Mouse (Mus musculus): ENCODE results near the gene Arpc1b.
"Not testable (repeated sequence)": the region's sequence is repeated elsewhere in the genome, so short reads cannot be mapped to it uniquely, and the experiment has no call there.

Gene Arpc1b

GRCm38 (mm10) chr5:145114606-145115473 lies 825 bp downstream of the Arpc1b start:
- DNase-seq (ENCODE audit: low spot score in 2 of 2), result peak; percentile 68 to 75

- DNase-seq (ENCODE audit: low spot score in 2 of 2), result no peak
Observed at GRCm38 (mm10) chr5:145115736-145116135, 1.7 kb downstream of the Arpc1b start.

GRCm38 (mm10) chr5:145116316-145116715 lies 2.3 kb downstream of the Arpc1b start:
- DNase-seq (ENCODE audit: low spot score in 2 of 2), result peak; percentile 43 to 76

- DNase-seq (ENCODE audit: low spot score in 2 of 2), result peak; percentile 55 to 73
Observed at GRCm38 (mm10) chr5:145116916-145117315, 2.9 kb downstream of the Arpc1b start.

- DNase-seq (ENCODE audit: low spot score in 2 of 2), result no peak
Observed at GRCm38 (mm10) chr5:145118005-145118404, 4.0 kb downstream of the Arpc1b start.

- DNase-seq (ENCODE audit: low spot score in 2 of 2), result no peak
Observed at GRCm38 (mm10) chr5:145118461-145118860, 4.4 kb downstream of the Arpc1b start.

- DNase-seq (ENCODE audit: low spot score in 2 of 2), result no peak
Observed at GRCm38 (mm10) chr5:145119385-145119784, 5.4 kb downstream of the Arpc1b start.

GRCm38 (mm10) chr5:145120921-145121320 lies 6.9 kb downstream of the Arpc1b start:
- no peak for DNase-seq (ENCODE audit: low spot score in 2 of 2)

- no peak for DNase-seq (ENCODE audit: low spot score in 2 of 2)
Observed at GRCm38 (mm10) chr5:145123396-145123795, 9.4 kb downstream of the Arpc1b start.

GRCm38 (mm10) chr5:145126580-145126979 lies 12.6 kb downstream of the Arpc1b start:
- DNase-seq (ENCODE audit: low spot score in 2 of 2), result no peak

GRCm38 (mm10) chr5:145129124-145129523 lies 15.1 kb downstream of the Arpc1b start:
- DNase-seq (ENCODE audit: low spot score in 2 of 2), result no peak

- DNase-seq (ENCODE audit: low spot score in 2 of 2), result not testable (repeated sequence)
Observed at GRCm38 (mm10) chr5:145129773-145130172, 15.8 kb downstream of the Arpc1b start.

GRCm38 (mm10) chr5:145130191-145130590 lies 16.2 kb downstream of the Arpc1b start:
- no peak for DNase-seq (ENCODE audit: low spot score in 2 of 2)

- no peak for DNase-seq (ENCODE audit: low spot score in 2 of 2)
Observed at GRCm38 (mm10) chr5:145130995-145131394, 17.0 kb downstream of the Arpc1b start.

- not testable (repeated sequence) for DNase-seq (ENCODE audit: low spot score in 2 of 2)
Observed at GRCm38 (mm10) chr5:145133275-145133674, 19.3 kb downstream of the Arpc1b start.

- no peak for DNase-seq (ENCODE audit: low spot score in 2 of 2)
Observed at GRCm38 (mm10) chr5:145138836-145139235, 24.8 kb downstream of the Arpc1b start.

GRCm38 (mm10) chr5:145139571-145140519 lies 25.8 kb downstream of the Arpc1b start, which contains the start of the genes Pdap1 and Bud31:
Gene Pdap1 (minus strand): TSS chr5:145140238.
Gene Bud31 (plus strand): TSS chr5:145140362.
- peak; percentile 95 for DNase-seq (ENCODE audit: low spot score in 2 of 2)

GRCm38 (mm10) chr5:145140611-145141010 lies 26.6 kb downstream of the Arpc1b start:
- DNase-seq (ENCODE audit: low spot score in 2 of 2), result no peak

GRCm38 (mm10) chr5:145147748-145148147 lies 33.7 kb downstream of the Arpc1b start:
- no peak for DNase-seq (ENCODE audit: low spot score in 2 of 2)

GRCm38 (mm10) chr5:145149294-145149693 lies 35.3 kb downstream of the Arpc1b start:
- no peak for DNase-seq (ENCODE audit: low spot score in 2 of 2)

- DNase-seq (ENCODE audit: low spot score in 2 of 2), result no peak
Observed at GRCm38 (mm10) chr5:145152690-145153089, 38.7 kb downstream of the Arpc1b start.

- DNase-seq (ENCODE audit: low spot score in 2 of 2), result no peak
Observed at GRCm38 (mm10) chr5:145161361-145161760, 47.3 kb downstream of the Arpc1b start.
